Mouse (Mus musculus) spleen, embryonic (tissue): ENCODE results near the gene Sult1c2.
"Not testable (repeated sequence)": the region's sequence is repeated elsewhere in the genome, so short reads cannot be mapped to it uniquely, and the experiment has no call there.

Experiments used
- CTCF ChIA-PET: fragments of 350-600 bp; sonication (Branson Sonifier 250); formaldehyde crosslinking; loops from one replicate; lab custom pipeline; 2022; lab: Charles Lee

Sult1c2 gene

DNA sequence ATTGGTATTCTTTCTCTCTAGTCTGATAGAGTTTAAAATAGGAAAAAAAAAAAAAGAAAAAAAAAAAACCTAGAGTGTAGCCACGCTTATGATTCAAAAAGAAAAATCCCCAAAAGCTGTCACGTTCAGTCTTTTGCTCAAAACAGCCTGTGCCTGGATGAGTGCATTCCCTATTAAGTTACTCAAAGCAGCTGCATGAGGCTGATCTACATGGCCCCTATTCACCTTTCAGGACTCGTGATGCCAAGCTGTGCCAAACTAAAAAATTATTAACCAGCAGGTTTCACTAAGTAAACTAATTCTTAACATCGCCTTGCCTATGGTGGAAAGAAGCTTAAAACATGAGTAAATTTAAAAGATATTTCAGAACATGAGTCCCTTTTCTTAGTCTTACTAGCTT, at the start of gene Sult1c2:
Gene Sult1c2 (minus strand): TSS at position 134 of the 400 bp plus-strand sequence.
- CTCF ChIA-PET = no interaction called here

- CTCF ChIA-PET = not testable (repeated sequence)
These were observed 33.0 kb upstream of the Sult1c2 start for GRCm38 (mm10) chr17:53879006-53879675.

GRCm38 (mm10) chr17:53874433-53874832, 28.3 kb upstream of the Sult1c2 start:
- CTCF ChIA-PET = no interaction called here

GRCm38 (mm10) chr17:53872192-53872591, 26.1 kb upstream of the Sult1c2 start:
- CTCF ChIA-PET = no interaction called here

DNA sequence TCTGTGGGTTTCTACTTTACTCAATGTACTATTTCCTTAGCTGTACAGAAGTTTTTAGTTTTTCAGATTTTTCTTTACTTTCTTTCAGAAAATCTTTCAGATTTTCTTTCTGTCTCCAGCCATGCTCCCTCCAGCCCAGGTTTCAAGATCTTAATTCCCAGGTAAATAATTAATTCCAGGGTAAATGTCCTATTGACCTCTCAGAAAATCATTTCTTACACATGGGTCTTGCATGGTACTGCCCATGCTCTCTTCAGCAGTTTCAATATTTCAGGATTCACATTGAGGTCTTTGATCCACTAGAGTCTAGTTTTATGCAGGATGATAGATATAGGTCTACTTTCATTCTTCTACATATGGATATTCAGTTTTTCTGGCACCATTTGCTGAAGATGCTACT, 23.8 kb upstream of the Sult1c2 start:
- CTCF ChIA-PET = no interaction called here

DNA sequence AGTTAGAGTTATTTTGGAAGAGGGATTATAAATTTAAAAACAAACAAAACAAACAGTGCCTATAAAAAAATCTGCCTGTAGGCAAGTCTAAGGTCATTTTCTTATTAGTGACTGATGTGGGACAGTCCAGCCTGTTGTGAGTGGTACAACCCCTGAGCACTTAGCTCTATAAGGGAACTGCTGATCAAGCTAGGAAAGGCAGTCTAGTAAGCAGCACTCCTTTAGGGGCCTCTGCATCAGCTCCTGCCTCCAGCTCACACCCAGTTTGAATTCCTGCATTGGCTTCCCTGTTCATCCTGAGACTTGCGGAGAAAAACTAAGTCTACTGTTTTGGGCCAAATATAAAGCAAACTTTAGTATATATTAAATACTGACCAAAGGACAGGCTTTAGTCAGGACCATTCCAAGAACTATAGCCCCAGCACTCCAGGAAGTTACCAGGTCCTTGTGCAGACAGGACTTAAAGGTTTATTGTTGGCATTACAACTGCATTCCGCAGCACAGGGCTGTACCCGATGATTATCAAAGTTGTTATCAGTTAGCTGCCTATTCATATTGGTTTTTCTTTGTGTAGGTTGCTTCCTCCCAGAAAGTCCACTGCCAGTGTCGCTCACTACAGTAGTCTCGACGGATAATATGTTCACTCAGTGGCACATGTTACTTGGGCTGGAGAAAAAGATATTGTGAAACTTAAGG, 19.3 kb upstream of the Sult1c2 start:
- CTCF ChIA-PET = no interaction called here

DNA sequence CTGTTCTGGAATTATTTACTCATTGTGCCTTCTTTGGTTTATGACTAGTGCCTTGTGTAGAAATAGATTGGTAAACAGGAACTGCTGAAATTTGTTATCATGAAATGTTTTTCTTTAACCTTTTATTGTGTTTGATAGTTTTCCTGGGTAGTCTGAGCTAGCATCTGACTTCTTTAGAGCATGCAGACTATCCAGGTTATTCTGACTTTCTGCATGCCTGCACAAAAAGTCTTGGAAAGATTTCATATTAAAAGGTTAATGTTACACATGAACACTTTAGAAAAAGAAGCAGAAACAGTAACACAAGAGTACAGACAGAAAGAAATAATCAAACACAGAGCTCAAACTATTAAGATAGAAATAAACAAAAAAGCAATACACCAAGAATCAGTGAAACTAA, 14.4 kb upstream of the Sult1c2 start:
- CTCF ChIA-PET = no interaction called here

DNA sequence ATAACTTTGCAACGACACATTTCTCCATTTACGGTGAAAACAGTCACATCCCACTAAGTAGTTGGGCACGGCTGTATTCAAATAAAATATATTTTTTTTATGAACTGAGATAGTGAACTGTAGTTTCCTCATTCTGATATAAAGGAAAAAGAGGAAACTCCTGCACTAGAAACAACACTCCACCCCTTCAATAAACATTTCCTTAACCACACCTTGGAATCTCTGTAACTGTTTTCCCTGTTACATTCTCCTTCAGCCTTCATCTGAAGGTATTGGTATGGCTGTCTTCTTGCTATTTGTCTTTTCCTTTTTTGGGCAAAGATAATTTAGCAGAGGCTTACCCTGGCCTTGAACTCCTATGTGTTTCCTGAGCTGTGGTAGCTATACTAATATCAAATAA, 8.9 kb upstream of the Sult1c2 start:
- CTCF ChIA-PET = no interaction called here

DNA sequence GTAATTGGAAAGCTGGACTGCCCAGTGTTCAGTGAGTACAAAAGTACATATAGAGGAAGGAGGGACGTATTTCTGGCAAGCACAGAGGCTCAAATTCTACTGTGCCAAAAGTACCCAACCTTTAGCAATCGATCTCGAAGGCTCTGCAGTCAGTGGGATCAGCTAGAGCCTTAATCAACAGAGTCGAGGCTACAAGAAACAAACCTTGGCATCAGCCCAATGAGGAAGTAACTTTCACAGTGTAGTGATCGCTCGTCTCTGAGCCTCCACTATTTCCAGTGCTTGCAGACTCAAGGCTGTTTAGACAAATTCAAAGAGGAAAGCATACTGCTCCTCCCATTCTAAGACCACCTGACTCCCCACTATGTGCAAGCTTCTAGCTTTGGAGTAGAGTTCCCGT, 343 bp downstream of the Sult1c2 start:
- CTCF ChIA-PET = no interaction called here

DNA sequence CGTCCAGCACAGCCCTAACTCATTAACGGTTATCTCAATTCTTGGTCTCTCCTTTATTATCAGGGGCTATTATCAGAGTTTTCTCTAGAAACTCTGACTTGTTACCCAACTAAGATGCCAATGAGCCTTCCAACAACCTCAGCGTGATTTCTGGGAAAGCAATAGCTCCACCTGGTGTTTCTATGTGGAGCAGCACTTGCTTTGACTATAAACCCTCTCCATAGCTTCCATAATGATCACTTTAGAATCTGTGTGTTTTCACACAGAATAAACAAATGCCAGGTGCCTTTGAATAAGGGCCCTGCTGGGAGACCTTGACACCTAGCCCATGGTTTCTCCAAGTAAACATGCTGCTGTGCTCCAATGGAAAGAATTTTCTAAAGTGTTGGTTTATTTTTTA, 12.8 kb downstream of the Sult1c2 start:
- CTCF ChIA-PET = no interaction called here

- CTCF ChIA-PET = interaction anchor here (0.7 kb wide), 1 partner anchor 1996 kb away, joined by 14 read pairs; no protein-coding TSS in a partner anchor
These were observed 42.2 kb downstream of the Sult1c2 start for GRCm38 (mm10) chr17:53803974-53804373.

DNA sequence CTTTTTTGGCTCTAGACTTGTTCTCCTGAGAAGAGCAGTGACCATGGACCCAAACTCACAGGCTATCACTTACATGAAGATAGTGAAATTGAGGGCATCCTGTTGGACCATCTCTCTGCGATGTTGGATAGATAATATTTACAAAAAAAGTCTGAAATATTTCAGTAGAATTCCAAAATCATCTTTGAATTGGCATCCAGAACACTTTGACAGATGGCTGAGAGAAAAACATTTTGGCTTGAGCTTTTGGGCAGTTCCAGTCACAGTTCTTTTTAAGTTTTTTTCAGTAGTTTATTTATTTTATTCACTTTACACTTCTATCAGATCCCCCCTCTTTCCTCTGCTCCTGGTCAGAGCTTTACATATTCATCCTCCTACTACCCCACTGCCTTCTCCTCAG, 62.8 kb downstream of the Sult1c2 start:
- CTCF ChIA-PET = no interaction called here
